Mouse (Mus musculus) stomach, embryonic 15.5 days (tissue): ENCODE results near the gene Ttll13. TPM values are rescaled to one million over a fixed set of nuclear protein-coding genes. Genes with fewer than 3 reads are reported as not detected.

Experiments
- ATAC-seq: fragments of 200-750 bp; cut with Nextera tagmentation; 2 replicates; pipeline ENCODE4 v1.8.0; 2017; ENCODE audit warnings: low read depth, moderate number of reproducible peaks, moderate TSS enrichment; ENCODE audit not compliant: insufficient read depth, low FRiP score
- H3K27ac ChIP-seq: fragments of 300-500 bp; sonication (generic); 2 replicates; pipeline ENCODE4 v1.5.1; 2015; ENCODE audit warnings: mild to moderate bottlenecking, inconsistent platforms
- H3K27me3 ChIP-seq: fragments of 300-500 bp; sonication (generic); replicated peaks from 2 replicates; pipeline ENCODE4 v1.6.1; 2015; ENCODE audit warnings: inconsistent platforms
- H3K36me3 ChIP-seq: fragments of 300-500 bp; sonication (generic); 2 replicates; pipeline ENCODE4 v1.6.1; 2015; ENCODE audit warnings: inconsistent platforms
- H3K4me1 ChIP-seq: fragments of 300-500 bp; sonication (generic); 2 replicates; pipeline ENCODE4 v1.6.1; 2015; ENCODE audit warnings: inconsistent platforms
- H3K4me2 ChIP-seq: fragments of 300-500 bp; sonication (generic); 2 replicates; pipeline ENCODE4 v1.6.1; 2015; ENCODE audit warnings: mild to moderate bottlenecking, inconsistent platforms
- H3K4me3 ChIP-seq: fragments of 300-500 bp; sonication (generic); replicated peaks from 2 replicates; pipeline ENCODE4 v1.5.1; 2015; ENCODE audit warnings: inconsistent platforms
- H3K9ac ChIP-seq: fragments of 300-500 bp; sonication (generic); 2 replicates; pipeline ENCODE4 v1.6.1; 2015; ENCODE audit warnings: inconsistent platforms
- H3K9me3 ChIP-seq: fragments of 300-500 bp; sonication (generic); 2 replicates; pipeline ENCODE4 v1.6.1; 2016; ENCODE audit warnings: inconsistent platforms
- WGBS: fragments of 180-500 bp; shearing (Covaris S2); methylation state at CpG from one replicate; pipeline ENCODE4 v1.1.7; 2015; 5-methylcytosine and 5-hydroxymethylcytosine counted together
- polyA plus RNA-seq: library from polyadenylated mRNA; unstranded; fragments of >200 nt; fragmentation: Nextera tagmentation; extraction: Ambion mirVana; gene quantifications from 2 replicates; pipeline ENCODE4 v1.2.1, GENCODE M21; 2015

Gene Ttll13
- polyA plus RNA-seq, 1 experiment from 2014 or later, result 1.1 TPM

- Histone ChIP-seq H3K4me1 (0 out of 2 replicates have a peak, but pooled peaks cover 2% of the 10 kb centered on the region), H3K9me3 (no peaks in the 10 kb centered on the region), H3K4me3 (no peak overlapping the region), H3K9ac (no peak overlapping the region), H3K27ac (no peak overlapping the region), H3K4me2 (no peak overlapping the region), H3K36me3 (peaks cover 51% of the 10 kb centered on the region), H3K27me3 (no peaks in the 10 kb centered on the region)
- no peak for ATAC-seq
- 79% methylated on average over 8 of the region's 8 CpGs for WGBS
Measured at GRCm38 (mm10) chr7:80216566-80216965, 29.6 kb upstream of the Ttll13 start.

GRCm38 (mm10) chr7:80218666-80219065, 27.5 kb upstream of the Ttll13 start:
- ATAC-seq, result no peak
- H3K4me1 ChIP-seq, result 0 out of 2 replicates have a peak, but pooled peaks cover 2% of the 10 kb centered on the region
- no peak overlapping the region for H3K4me3 ChIP-seq
- H3K9ac ChIP-seq, result no peak overlapping the region
- no peaks in the 10 kb centered on the region for H3K27me3 ChIP-seq
- 93% methylated on average over 9 of the region's 9 CpGs for whole genome bisulfite sequencing
- no peaks in the 10 kb centered on the region for H3K9me3 ChIP-seq
- no peak overlapping the region for H3K27ac ChIP-seq
- H3K36me3 ChIP-seq, result peaks cover 58% of the 10 kb centered on the region
- H3K4me2 ChIP-seq, result no peak overlapping the region

DNA sequence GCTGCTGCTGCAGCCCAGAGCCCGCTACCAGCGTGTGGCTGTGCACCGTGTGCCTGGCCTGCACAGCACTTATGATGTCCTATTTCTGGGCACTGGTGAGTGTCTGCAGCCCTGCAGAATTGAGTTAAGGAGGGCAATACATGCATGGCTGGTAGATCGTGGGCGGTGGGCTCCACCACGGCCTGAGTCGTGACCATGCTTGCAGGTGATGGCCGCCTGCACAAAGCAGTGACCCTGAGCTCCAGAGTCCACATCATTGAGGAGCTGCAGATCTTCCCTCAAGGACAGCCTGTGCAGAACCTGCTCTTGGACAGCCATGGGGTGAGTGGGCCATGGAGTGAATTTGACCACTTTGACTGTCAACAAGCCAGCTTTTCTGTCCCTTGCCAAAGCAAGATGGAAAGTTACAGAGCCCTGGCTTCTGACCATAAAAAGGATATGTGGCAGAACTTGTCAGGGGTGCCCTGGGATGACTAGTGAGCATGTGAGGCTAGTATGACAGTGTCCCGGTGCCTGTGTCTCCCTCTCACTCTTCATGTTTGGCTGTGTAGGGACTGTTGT, 25.9 kb upstream of the Ttll13 start:
- Histone ChIP-seq H3K4me3 (no peak overlapping the region), H3K4me2 (no peak overlapping the region), H3K9me3 (no peaks in the 10 kb centered on the region), H3K27me3 (no peaks in the 10 kb centered on the region), H3K27ac (no peak overlapping the region), H3K9ac (no peak overlapping the region), H3K4me1 (no peaks in the 10 kb centered on the region), H3K36me3 (peaks cover 75% of the 10 kb centered on the region)
- no peak for ATAC-seq
- 93% methylated on average over 9 of the region's 9 CpGs for WGBS

DNA sequence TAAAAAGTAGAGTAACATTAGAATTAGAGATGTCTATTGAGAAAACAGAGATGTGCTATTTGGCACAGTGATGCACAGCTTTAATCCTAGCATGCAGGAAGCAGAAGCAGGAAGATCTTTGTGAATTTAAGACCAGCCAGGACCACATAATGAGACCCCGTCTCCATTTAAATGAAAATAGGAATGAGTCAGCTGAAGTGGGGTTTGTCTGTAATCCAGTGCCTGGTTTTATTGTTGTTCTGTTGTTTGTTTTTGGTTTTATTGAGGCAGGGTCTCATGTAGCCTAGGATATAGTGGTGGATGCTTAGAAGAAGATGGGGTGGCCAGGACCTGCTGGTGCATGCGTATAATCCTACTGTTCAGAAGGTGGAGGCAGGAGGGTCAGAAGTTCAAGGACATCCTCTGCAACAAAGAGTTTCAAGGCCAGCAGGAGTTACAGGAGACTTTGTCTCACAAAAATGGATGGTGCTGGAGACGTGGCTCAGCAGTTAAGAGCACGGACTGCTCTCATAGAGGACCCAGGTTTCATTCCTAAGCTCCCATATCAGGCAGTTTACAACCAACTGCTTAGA, 24.9 kb upstream of the Ttll13 start:
- WGBS, result 82% methylated on average over 4 of the region's 4 CpGs

GRCm38 (mm10) chr7:80227065-80227464, 19.1 kb upstream of the Ttll13 start:
- 92% methylated on average over 4 of the region's 4 CpGs for WGBS
- H3K4me2 ChIP-seq, result no peak overlapping the region
- H3K4me3 ChIP-seq, result no peak overlapping the region
- peaks cover 33% of the 10 kb centered on the region for H3K36me3 ChIP-seq
- no peak overlapping the region for H3K27ac ChIP-seq
- no peak overlapping the region for H3K9ac ChIP-seq
- peaks cover 10% of the 10 kb centered on the region; the same call in 1 of the 2 replicates for H3K4me1 ChIP-seq
- H3K27me3 ChIP-seq, result no peaks in the 10 kb centered on the region
- H3K9me3 ChIP-seq, result no peaks in the 10 kb centered on the region
- no peak for ATAC-seq

More for the DNA sequence above, 24.9 kb upstream of the Ttll13 start:
- Histone ChIP-seq H3K9ac (no peak overlapping the region), H3K27ac (no peak overlapping the region), H3K27me3 (no peaks in the 10 kb centered on the region), H3K4me3 (no peak overlapping the region), H3K4me2 (no peak overlapping the region), H3K9me3 (no peaks in the 10 kb centered on the region), H3K36me3 (peaks cover 68% of the 10 kb centered on the region), H3K4me1 (no peaks in the 10 kb centered on the region)
- ATAC-seq, result no peak

DNA sequence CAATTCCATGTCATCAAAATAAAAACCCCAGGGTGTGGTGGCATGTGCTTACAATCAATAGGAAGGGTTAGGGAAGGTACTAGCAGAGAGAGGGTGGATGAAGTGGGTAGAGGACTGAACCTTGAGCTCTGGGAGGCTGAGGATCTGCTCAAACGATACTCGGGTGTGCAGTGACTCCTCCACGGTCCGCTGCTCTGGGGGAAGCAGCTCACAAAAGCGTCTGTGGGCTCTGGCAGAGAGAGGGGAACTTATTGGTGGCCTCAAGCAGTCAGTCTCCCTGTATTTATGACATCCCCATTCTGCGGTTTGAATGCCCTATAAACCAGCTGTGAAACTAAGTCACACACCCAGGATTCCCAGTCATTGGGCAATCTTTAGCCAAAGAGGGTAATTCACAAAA, 16.0 kb upstream of the Ttll13 start:
- H3K4me1 ChIP-seq, result peaks cover 16% of the 10 kb centered on the region
- no peak for ATAC-seq
- no peak overlapping the region for H3K9ac ChIP-seq
- H3K4me2 ChIP-seq, result no peak overlapping the region
- H3K4me3 ChIP-seq, result no peak overlapping the region
- no peaks in the 10 kb centered on the region for H3K9me3 ChIP-seq
- WGBS, result 66% methylated on average over 6 of the region's 6 CpGs
- no peak overlapping the region for H3K27ac ChIP-seq
- peaks cover 13% of the 10 kb centered on the region; the same call in 1 of the 2 replicates for H3K36me3 ChIP-seq
- H3K27me3 ChIP-seq, result no peaks in the 10 kb centered on the region

DNA sequence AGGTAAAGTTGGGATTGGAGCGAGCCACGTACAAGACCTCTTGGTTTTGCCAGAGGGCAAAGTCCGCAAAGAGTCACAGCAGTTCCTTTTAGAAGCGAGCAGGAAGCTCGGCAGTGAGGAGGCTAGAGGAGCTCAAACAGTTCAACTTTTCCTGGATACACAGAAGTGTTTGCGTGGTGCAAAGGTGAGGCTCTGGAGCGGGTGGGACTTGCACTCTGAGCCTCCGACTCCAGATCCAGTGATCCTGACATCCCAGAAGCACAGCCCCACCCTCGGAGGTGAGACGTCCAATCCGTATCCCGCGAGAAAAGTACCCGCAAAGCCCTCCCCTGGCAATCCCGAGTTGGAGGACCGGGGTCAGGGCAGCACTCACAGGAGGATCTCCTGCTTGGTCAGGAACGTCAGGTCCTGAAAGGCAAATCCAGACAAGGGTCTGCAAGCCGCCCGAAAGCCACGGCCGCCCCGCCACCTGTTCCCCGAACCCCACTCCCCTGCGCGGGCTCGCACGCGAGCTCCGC, 14.1 kb upstream of the Ttll13 start:
- H3K9ac ChIP-seq, result peak overlapping the region; percentile 40
- under 1% methylated on average over 29 of the region's 29 CpGs for WGBS

DNA sequence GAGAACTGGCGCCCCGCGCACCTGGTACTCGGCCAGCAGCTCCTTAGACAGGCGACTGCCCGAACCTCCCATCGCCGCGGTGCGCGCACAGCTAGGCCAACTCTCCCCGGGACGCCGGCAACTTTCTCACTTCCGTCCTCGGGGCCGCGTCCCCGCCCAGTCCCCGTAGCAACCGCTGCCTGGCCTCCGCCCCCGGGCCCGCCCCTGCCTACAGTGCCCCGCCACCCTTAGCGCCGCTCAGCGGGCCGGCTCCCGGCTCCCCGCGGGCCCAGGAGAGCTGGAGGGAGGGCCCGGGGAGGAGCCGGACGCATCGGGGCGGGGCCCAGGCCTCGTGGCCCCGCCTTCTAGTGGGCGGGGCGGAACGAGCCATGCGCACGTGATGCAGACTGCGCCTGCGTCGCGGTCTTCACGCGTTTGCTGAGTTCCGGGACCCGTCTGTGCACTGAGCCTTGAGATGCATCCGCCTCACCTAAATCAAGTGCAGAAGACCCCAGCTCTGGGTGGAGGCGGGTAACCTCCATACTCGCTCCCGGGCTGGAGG, 13.6 kb upstream of the Ttll13 start, which contains the start of the genes Cib1 and Gdpgp1:
TSS of gene Cib1 (minus strand) at position 325 of the 541 bp plus-strand sequence.
TSS of gene Gdpgp1 (plus strand) at position 377 of the 541 bp plus-strand sequence.
- Histone ChIP-seq H3K27me3 (no peaks in the 10 kb centered on the region), H3K27ac (peak within 1 kb of the TSS; percentile 87), H3K4me1 (peaks cover 16% of the 10 kb centered on the region), H3K9me3 (no peaks in the 10 kb centered on the region), H3K4me2 (peak within 1 kb of the TSS; percentile 74), H3K9ac (peak within 1 kb of the TSS; percentile 58), H3K4me3 (peak within 1 kb of the TSS; percentile 80), H3K36me3 (peaks cover 5% of the 10 kb centered on the region; the same call in 1 of the 2 replicates)
- under 1% methylated on average over 55 of the region's 56 CpGs for WGBS
- ATAC-seq, result peak; percentile 100

More for the DNA sequence above, 14.1 kb upstream of the Ttll13 start:
- ATAC-seq, result peak; percentile 36
- peaks cover 16% of the 10 kb centered on the region for H3K4me1 ChIP-seq
- no peaks in the 10 kb centered on the region for H3K9me3 ChIP-seq
- H3K27ac ChIP-seq, result peak overlapping the region; percentile 87
- H3K36me3 ChIP-seq, result peaks cover 9% of the 10 kb centered on the region; the same call in 1 of the 2 replicates
- H3K4me3 ChIP-seq, result peak overlapping the region; percentile 80
- H3K4me2 ChIP-seq, result peak overlapping the region; percentile 70
- no peaks in the 10 kb centered on the region for H3K27me3 ChIP-seq

DNA sequence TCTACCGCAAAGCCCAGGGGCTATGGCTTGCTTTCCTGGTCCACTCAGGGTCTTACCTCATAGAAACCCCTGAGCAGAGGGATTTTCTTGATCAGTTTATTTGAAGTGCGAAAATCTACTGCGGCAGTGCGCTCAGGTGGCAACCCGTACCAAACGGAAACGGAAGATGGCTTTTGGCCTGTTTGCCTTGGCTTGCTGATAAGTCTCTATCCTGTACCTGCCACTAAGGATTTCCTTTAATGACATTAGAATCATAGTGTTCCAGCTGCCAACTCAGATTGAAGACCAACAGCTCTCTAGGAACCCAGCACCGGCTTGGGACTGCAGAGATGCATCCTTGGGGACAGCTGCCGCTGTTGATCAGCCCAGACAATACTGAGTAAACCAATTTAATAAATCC, 12.4 kb upstream of the Ttll13 start:
- H3K4me2 ChIP-seq, result peak overlapping the region; percentile 74
- no peak for ATAC-seq
- H3K4me3 ChIP-seq, result peak overlapping the region; percentile 80
- no peaks in the 10 kb centered on the region for H3K9me3 ChIP-seq
- no peaks in the 10 kb centered on the region for H3K27me3 ChIP-seq
- H3K27ac ChIP-seq, result no peak overlapping the region
- H3K36me3 ChIP-seq, result peaks cover 4% of the 10 kb centered on the region
- WGBS, result 67% methylated on average over 9 of the region's 9 CpGs
- H3K9ac ChIP-seq, result no peak overlapping the region
- peaks cover 16% of the 10 kb centered on the region for H3K4me1 ChIP-seq

- Histone ChIP-seq H3K27me3 (no peaks in the 10 kb centered on the region), H3K4me3 (no peak overlapping the region), H3K4me2 (no peak overlapping the region), H3K4me1 (peaks cover 5% of the 10 kb centered on the region), H3K9me3 (no peaks in the 10 kb centered on the region), H3K27ac (no peak overlapping the region), H3K36me3 (peaks cover 15% of the 10 kb centered on the region), H3K9ac (no peak overlapping the region)
- 86% methylated on average over 10 of the region's 10 CpGs for WGBS
- ATAC-seq, result no peak
Measured at GRCm38 (mm10) chr7:80238542-80238941, 7.6 kb upstream of the Ttll13 start.

DNA sequence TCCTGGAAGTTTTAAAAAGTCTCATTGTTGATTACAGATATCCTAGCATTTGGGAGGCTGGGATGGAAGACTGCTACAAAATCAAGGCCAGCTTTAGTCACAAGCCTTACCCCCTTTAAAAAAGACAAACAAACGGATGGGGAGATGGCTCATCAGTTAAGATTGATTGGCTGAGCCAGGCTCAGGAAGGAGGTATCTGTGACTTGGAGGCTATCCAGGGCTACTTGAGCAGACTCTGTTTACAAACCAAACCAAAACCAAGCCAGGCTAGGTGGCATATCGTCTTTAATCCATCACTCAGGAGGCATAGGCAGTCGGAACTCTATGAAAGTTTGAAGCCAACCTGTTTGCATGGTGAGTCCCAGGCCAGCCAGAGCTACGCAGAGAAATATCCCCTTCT, 4.5 kb upstream of the Ttll13 start:
- no peak for ATAC-seq
- Histone ChIP-seq H3K4me3 (no peak overlapping the region), H3K4me2 (no peak overlapping the region), H3K27me3 (no peaks in the 10 kb centered on the region), H3K9me3 (no peaks in the 10 kb centered on the region), H3K27ac (no peak overlapping the region), H3K4me1 (no peaks in the 10 kb centered on the region), H3K36me3 (peaks cover 15% of the 10 kb centered on the region), H3K9ac (no peak overlapping the region)
- 58% methylated on average over 4 of the region's 4 CpGs for WGBS

DNA sequence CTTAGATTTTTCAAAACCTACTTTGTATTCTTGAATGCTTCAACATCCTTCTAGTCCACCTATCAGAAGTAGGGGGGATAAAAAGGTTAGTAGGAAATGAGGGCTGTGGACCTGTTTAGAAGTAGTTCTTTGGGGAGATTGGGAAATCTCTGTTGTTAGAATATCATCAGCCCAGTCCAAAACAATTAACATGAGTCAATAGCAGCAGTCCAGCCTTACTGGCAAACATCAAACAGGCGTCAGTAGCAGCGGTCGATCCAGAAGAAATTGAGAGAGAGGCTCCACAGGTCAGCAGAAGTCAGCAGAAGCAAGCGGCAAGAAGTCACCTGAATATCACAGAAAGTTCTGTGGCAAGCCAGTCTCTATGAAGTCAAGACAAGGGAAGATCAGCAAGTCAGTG, 1.3 kb upstream of the Ttll13 start:
- whole genome bisulfite sequencing, result 93% methylated on average over 4 of the region's 4 CpGs
- Histone ChIP-seq H3K4me1 (no peaks in the 10 kb centered on the region), H3K4me2 (no peak overlapping the region), H3K4me3 (no peak overlapping the region), H3K36me3 (peaks cover 4% of the 10 kb centered on the region; the same call in 1 of the 2 replicates), H3K9ac (no peak overlapping the region), H3K27me3 (no peaks in the 10 kb centered on the region), H3K9me3 (no peaks in the 10 kb centered on the region), H3K27ac (no peak overlapping the region)
- no peak for ATAC-seq
